Mouse (Mus musculus): ENCODE data around the gene Tacc2. TPM values are rescaled to one million over a fixed set of nuclear protein-coding genes. Genes with fewer than 3 reads are reported as not detected.

The Tacc2 gene
- polyA plus RNA-seq, 1 experiment from 2014 or later, result 27.5 TPM

- H3K36me3 ChIP-seq (ENCODE audit: insufficient read depth, low read length), result no peaks in the 10 kb centered on the region
- 7% methylated on average over 19 of the region's 19 CpGs for WGBS
- DNase-seq (ENCODE audit: low spot score) (peak; percentile 65), ATAC-seq (replicated peaks; ENCODE audit: low FRiP score, low read depth) (peak; percentile 3; the same call in 1 of the 2 replicates)
- peak overlapping the region; percentile 58 for H3K9ac ChIP-seq (ENCODE audit: low read depth, low read length)
- peak overlapping the region; percentile 85 for H3K27ac ChIP-seq
- H3K4me2 ChIP-seq (ENCODE audit: low read length), result peak overlapping the region; percentile 72
- no peaks in the 10 kb centered on the region for H3K9me3 ChIP-seq (replicated peaks; ENCODE audit: low read length)
- no peak for TF ChIP-seq CTCF (IDR thresholded peaks at IDR 0.05; ENCODE audit: low read depth)
- no peaks in the 10 kb centered on the region for H3K27me3 ChIP-seq (ENCODE audit: insufficient read depth, low read length)
- H3K4me3 ChIP-seq (replicated peaks; ENCODE audit: low read depth, low read length), result peak overlapping the region; percentile 56
- peaks cover 30% of the 10 kb centered on the region for H3K4me1 ChIP-seq (replicated peaks; ENCODE audit: insufficient read depth, low read length)
These were observed 115.9 kb downstream of the Tacc2 start for GRCm38 (mm10) chr7:130692943-130693799.

GRCm38 (mm10) chr7:130693800-130694193, 116.6 kb downstream of the Tacc2 start:
- no peaks in the 10 kb centered on the region for H3K36me3 ChIP-seq (ENCODE audit: insufficient read depth, low read length)
- peak overlapping the region; percentile 56 for H3K4me3 ChIP-seq (replicated peaks; ENCODE audit: low read depth, low read length)
- no peaks in the 10 kb centered on the region for H3K27me3 ChIP-seq (ENCODE audit: insufficient read depth, low read length)
- DNase-seq (ENCODE audit: low spot score), result peak; percentile 68
- 14% methylated on average over 11 of the region's 11 CpGs for WGBS
- peaks cover 30% of the 10 kb centered on the region for H3K4me1 ChIP-seq (replicated peaks; ENCODE audit: insufficient read depth, low read length)
- peak; percentile 17; the same call in 1 of the 2 replicates for TF ChIP-seq CTCF (IDR thresholded peaks at IDR 0.05; ENCODE audit: low read depth)
- peak; percentile 65 for ATAC-seq (replicated peaks; ENCODE audit: low FRiP score, low read depth)
- no peaks in the 10 kb centered on the region for H3K9me3 ChIP-seq (replicated peaks; ENCODE audit: low read length)
- H3K9ac ChIP-seq (ENCODE audit: low read depth, low read length), result peak overlapping the region; percentile 58; the same call in 1 of the 2 replicates
- H3K27ac ChIP-seq, result 0 out of 2 replicates have a peak overlapping the region, but pooled peaks have one; percentile 85
- peak overlapping the region; percentile 72 for H3K4me2 ChIP-seq (ENCODE audit: low read length)

GRCm38 (mm10) chr7:130695669-130696338, 118.6 kb downstream of the Tacc2 start:
- no peaks in the 10 kb centered on the region for H3K9me3 ChIP-seq (replicated peaks; ENCODE audit: low read length)
- TF ChIP-seq CTCF (IDR thresholded peaks at IDR 0.05; ENCODE audit: low read depth), result no peak
- peak; percentile 26 for DNase-seq (ENCODE audit: low spot score)
- no peak overlapping the region for H3K4me3 ChIP-seq (replicated peaks; ENCODE audit: low read depth, low read length)
- H3K4me1 ChIP-seq (replicated peaks; ENCODE audit: insufficient read depth, low read length), result peaks cover 30% of the 10 kb centered on the region
- 59% methylated on average over 13 of the region's 13 CpGs for WGBS
- H3K36me3 ChIP-seq (ENCODE audit: insufficient read depth, low read length), result no peaks in the 10 kb centered on the region
- no peak for ATAC-seq (replicated peaks; ENCODE audit: low FRiP score, low read depth)
- H3K27ac ChIP-seq, result 0 out of 2 replicates have a peak overlapping the region, but pooled peaks have one; percentile 19
- H3K4me2 ChIP-seq (ENCODE audit: low read length), result no peak overlapping the region
- H3K27me3 ChIP-seq (ENCODE audit: insufficient read depth, low read length), result no peaks in the 10 kb centered on the region
- H3K9ac ChIP-seq (ENCODE audit: low read depth, low read length), result no peak overlapping the region

GRCm38 (mm10) chr7:130696347-130697234, 119.4 kb downstream of the Tacc2 start:
- H3K4me2 ChIP-seq (ENCODE audit: low read length), result no peak overlapping the region
- TF ChIP-seq CTCF (IDR thresholded peaks at IDR 0.05; ENCODE audit: low read depth), result no peak
- no peak for DNase-seq (ENCODE audit: low spot score)
- H3K9me3 ChIP-seq (replicated peaks; ENCODE audit: low read length), result no peaks in the 10 kb centered on the region
- WGBS, result 77% methylated on average over 16 of the region's 16 CpGs
- 0 out of 2 replicates have a peak, but pooled peaks cover 4% of the 10 kb centered on the region for H3K36me3 ChIP-seq (ENCODE audit: insufficient read depth, low read length)
- H3K9ac ChIP-seq (ENCODE audit: low read depth, low read length), result no peak overlapping the region
- no peaks in the 10 kb centered on the region for H3K27me3 ChIP-seq (ENCODE audit: insufficient read depth, low read length)
- no peak overlapping the region for H3K4me3 ChIP-seq (replicated peaks; ENCODE audit: low read depth, low read length)
- peaks cover 29% of the 10 kb centered on the region for H3K4me1 ChIP-seq (replicated peaks; ENCODE audit: insufficient read depth, low read length)
- ATAC-seq (replicated peaks; ENCODE audit: low FRiP score, low read depth), result no peak
- H3K27ac ChIP-seq, result no peak overlapping the region

- ATAC-seq (replicated peaks; ENCODE audit: low FRiP score, low read depth), result no peak
- H3K4me1 ChIP-seq (replicated peaks; ENCODE audit: insufficient read depth, low read length), result peaks cover 22% of the 10 kb centered on the region
- H3K4me3 ChIP-seq (replicated peaks; ENCODE audit: low read depth, low read length), result no peak overlapping the region
These were observed 121.2 kb downstream of the Tacc2 start for GRCm38 (mm10) chr7:130698480-130698879.

More at GRCm38 (mm10) chr7:130698480-130698879, 121.2 kb downstream of the Tacc2 start:
- Histone ChIP-seq H3K9ac (ENCODE audit: low read depth, low read length) (no peak overlapping the region), H3K9me3 (replicated peaks; ENCODE audit: low read length) (no peaks in the 10 kb centered on the region), H3K4me2 (ENCODE audit: low read length) (no peak overlapping the region), H3K27me3 (ENCODE audit: insufficient read depth, low read length) (no peaks in the 10 kb centered on the region), H3K27ac (no peak overlapping the region), H3K36me3 (ENCODE audit: insufficient read depth, low read length) (0 out of 2 replicates have a peak, but pooled peaks cover 4% of the 10 kb centered on the region)
- TF ChIP-seq CTCF (IDR thresholded peaks at IDR 0.05; ENCODE audit: low read depth), result no peak
- no peak for DNase-seq (ENCODE audit: low spot score)

All from kidney, postnatal 0 days (tissue).